In the genomic region with DNA sequence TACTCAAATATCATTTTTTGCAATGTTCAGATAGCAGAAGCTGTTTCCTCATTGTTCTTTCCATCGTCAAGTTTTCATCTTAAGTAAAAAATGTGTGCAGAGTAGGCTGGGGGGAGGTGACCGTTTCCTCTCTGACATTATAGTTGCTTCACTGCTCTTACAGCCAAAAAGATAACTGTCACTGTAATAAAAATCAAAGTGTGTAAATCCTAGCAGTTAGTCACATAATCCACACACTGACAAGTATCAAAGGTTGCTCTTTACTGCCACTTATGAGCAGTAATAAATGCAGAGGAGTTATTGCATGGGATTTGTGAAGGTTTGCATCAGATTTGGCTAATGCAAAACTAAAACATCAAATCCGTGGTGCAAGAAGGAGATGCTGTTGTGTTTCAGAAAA, we compare ENCODE assay signal across 15 mouse cellular contexts.
DNase-seq lines count a peak whose midpoint lies in the region; ATAC-seq and TF ChIP-seq lines count a peak whose summit lies in the region.
"Had no signal": no experiment of that assay in that cellular context is flagged by ENCODE, and none has a peak within 500 bp of the region (broad histone marks: within the 10 kb centered on the region; RNA-seq: fewer than 3 reads in every experiment).

No protein-coding gene starts in this region.

- intact Hi-C loops in heart, postnatal 36 days (cut with DNase I) = no loop called here

- ATAC-seq in forebrain, embryonic 15.5 days (replicated peaks) = no peak; the same call in 1 of the 2 replicates
- ATAC-seq in forebrain, embryonic 11.5 days (replicated peaks; ENCODE audit: low FRiP score) = no peak
- ATAC-seq in intestine, postnatal 0 days = peak; percentile 93

- H3K4me3 ChIP-seq in forebrain, embryonic 15.5 days = no peak overlapping the region
- no peak overlapping the region for H3K4me3 ChIP-seq in forebrain, embryonic 11.5 days (ENCODE audit: low read depth, low read length)
- no peak overlapping the region for H3K4me3 ChIP-seq in intestine, postnatal 0 days (ENCODE audit: low read depth, low read length)
- H3K4me3 ChIP-seq: embryonic facial prominence, embryonic 13.5 days; heart, embryonic 10.5 days had no signal

- no peak for TF ChIP-seq CTCF in intestine, postnatal 0 days (IDR thresholded peaks at IDR 0.05; ENCODE audit: low read depth)

- no peaks in the 10 kb centered on the region for H3K36me3 ChIP-seq in forebrain, embryonic 15.5 days
- H3K36me3 ChIP-seq in forebrain, embryonic 11.5 days (ENCODE audit: control insufficient read depth, insufficient read depth, low read length) = no peaks in the 10 kb centered on the region
- no peaks in the 10 kb centered on the region for H3K36me3 ChIP-seq in intestine, postnatal 0 days (ENCODE audit: control insufficient read depth, insufficient read depth)
- H3K36me3 ChIP-seq: embryonic facial prominence, embryonic 13.5 days; heart, embryonic 10.5 days had no signal

- 37% methylated on average over 3 of the region's 3 CpGs for WGBS in forebrain, embryonic 15.5 days
- WGBS in forebrain, embryonic 11.5 days = 70% methylated on average over 3 of the region's 3 CpGs
- WGBS in intestine, postnatal 0 days = 22% methylated on average over 3 of the region's 3 CpGs

- H3K9ac ChIP-seq in forebrain, embryonic 15.5 days (replicated peaks) = no peak overlapping the region
- H3K9ac ChIP-seq in forebrain, embryonic 11.5 days (ENCODE audit: low read length) = no peak overlapping the region
- H3K9ac ChIP-seq in intestine, postnatal 0 days (ENCODE audit: low read depth, low read length) = no peak overlapping the region
- H3K9ac ChIP-seq: embryonic facial prominence, embryonic 13.5 days had no signal

- no peaks in the 10 kb centered on the region for H3K27me3 ChIP-seq in forebrain, embryonic 15.5 days
- H3K27me3 ChIP-seq in forebrain, embryonic 11.5 days (ENCODE audit: control insufficient read depth, insufficient read depth, low read length) = no peaks in the 10 kb centered on the region
- no peaks in the 10 kb centered on the region for H3K27me3 ChIP-seq in intestine, postnatal 0 days (replicated peaks; ENCODE audit: control insufficient read depth, insufficient read depth, low read length)
- H3K27me3 ChIP-seq: embryonic facial prominence, embryonic 13.5 days had no signal

- H3K4me2 ChIP-seq in forebrain, embryonic 15.5 days (replicated peaks) = no peak overlapping the region
- no peak overlapping the region for H3K4me2 ChIP-seq in forebrain, embryonic 11.5 days (ENCODE audit: low read depth, low read length, severe bottlenecking)
- no peak overlapping the region for H3K4me2 ChIP-seq in intestine, postnatal 0 days (replicated peaks; ENCODE audit: low read depth)
- H3K4me2 ChIP-seq: embryonic facial prominence, embryonic 13.5 days had no signal

- peak overlapping the region; percentile 75 for H3K27ac ChIP-seq in forebrain, embryonic 15.5 days (replicated peaks)
- H3K27ac ChIP-seq in forebrain, embryonic 11.5 days (ENCODE audit: low read depth, low read length) = no peak overlapping the region
- H3K27ac ChIP-seq in intestine, postnatal 0 days (ENCODE audit: low read depth, low read length) = no peak overlapping the region
- H3K27ac ChIP-seq: embryonic facial prominence, embryonic 13.5 days; heart, embryonic 10.5 days; stomach, postnatal 0 days had no signal

- peaks cover 12% of the 10 kb centered on the region for H3K4me1 ChIP-seq in forebrain, embryonic 15.5 days
- no peaks in the 10 kb centered on the region for H3K4me1 ChIP-seq in forebrain, embryonic 11.5 days (replicated peaks; ENCODE audit: control insufficient read depth, insufficient read depth, low read length)
- no peaks in the 10 kb centered on the region for H3K4me1 ChIP-seq in intestine, postnatal 0 days (replicated peaks; ENCODE audit: control insufficient read depth, insufficient read depth, low read length)
- H3K4me1 ChIP-seq: embryonic facial prominence, embryonic 13.5 days; heart, embryonic 10.5 days had no signal

- H3K9me3 ChIP-seq in forebrain, embryonic 15.5 days = no peaks in the 10 kb centered on the region
- no peaks in the 10 kb centered on the region for H3K9me3 ChIP-seq in forebrain, embryonic 11.5 days (ENCODE audit: control insufficient read depth, low read length)
- no peaks in the 10 kb centered on the region for H3K9me3 ChIP-seq in intestine, postnatal 0 days (ENCODE audit: control insufficient read depth)
- H3K9me3 ChIP-seq: embryonic facial prominence, embryonic 13.5 days; heart, embryonic 10.5 days had no signal

- DNase-seq in forebrain, embryonic 11.5 days (ENCODE audit: low spot score) = no peak
- DNase-seq in retina, postnatal 1 day = peak; percentile 12
- DNase-seq in retina, embryonic 14.5 days (ENCODE audit: low spot score) = no peak
- DNase-seq in heart, postnatal 36 days = no peak
- no peak for DNase-seq in B cell, adult 2 months
- DNase-seq in frontal cortex, postnatal 36 days (ENCODE audit: low spot score in 2 of 2) = no peak
- DNase-seq: cerebellum, adult 18-20 months; gastrocnemius, postnatal 25 days; heart, postnatal 14 days; thymus, postnatal 36 days had no signal
